Mouse (Mus musculus) liver, embryonic 11.5 days (tissue): ENCODE results near the gene Itga1. TPM values are rescaled to one million over a fixed set of nuclear protein-coding genes. Genes with fewer than 3 reads are reported as not detected.

Source experiments
- ATAC-seq: fragments of 200-750 bp; cut with Nextera tagmentation; replicated peaks from 2 replicates; pipeline ENCODE4 v1.8.0; 2017; ENCODE audit warnings: moderate number of reproducible peaks, mild to moderate bottlenecking, moderate TSS enrichment, moderate library complexity; ENCODE audit not compliant: low FRiP score
- DNase-seq: peaks from one replicate; pipeline ENCODE4 v3.0.0-alpha.2; 2017; ENCODE audit warnings: low spot score
- H3K27ac ChIP-seq: fragments of 300-500 bp; sonication (generic); 2 replicates; pipeline ENCODE4 v1.5.1; 2014; ENCODE audit warnings: mild to moderate bottlenecking, low read depth, low read length, control low read depth
- H3K27me3 ChIP-seq: fragments of 300-500 bp; sonication (generic); replicated peaks from 2 replicates; pipeline ENCODE4 v1.6.1; 2014; ENCODE audit warnings: low read length, mixed read lengths; ENCODE audit not compliant: control insufficient read depth, insufficient read depth
- H3K36me3 ChIP-seq: fragments of 300-500 bp; sonication (generic); 2 replicates; pipeline ENCODE4 v1.6.1; 2014; ENCODE audit warnings: mild to moderate bottlenecking, low read length, moderate library complexity, mixed read lengths; ENCODE audit not compliant: control insufficient read depth, insufficient read depth
- H3K4me1 ChIP-seq: fragments of 300-500 bp; sonication (generic); replicated peaks from 2 replicates; pipeline ENCODE4 v1.6.1; 2014; ENCODE audit warnings: low read length, mixed read lengths; ENCODE audit not compliant: control insufficient read depth, insufficient read depth
- H3K4me2 ChIP-seq: fragments of 300-500 bp; sonication (generic); 2 replicates; pipeline ENCODE4 v1.6.1; 2014; ENCODE audit warnings: mild to moderate bottlenecking, control low read depth, moderate library complexity
- H3K4me3 ChIP-seq: fragments of 300-500 bp; sonication (generic); 2 replicates; pipeline ENCODE4 v1.5.1; 2014; ENCODE audit warnings: low read depth, low read length, control low read depth
- H3K9ac ChIP-seq: fragments of 300-500 bp; sonication (generic); 2 replicates; pipeline ENCODE4 v1.6.1; 2014; ENCODE audit warnings: low read depth, low read length, control low read depth
- H3K9me3 ChIP-seq: fragments of 300-500 bp; sonication (generic); 2 replicates; pipeline ENCODE4 v1.6.1; 2016; ENCODE audit warnings: low read length, inconsistent platforms, mixed read lengths; ENCODE audit not compliant: control insufficient read depth
- WGBS: fragments of 180-500 bp; shearing (Covaris S2); extraction: QIAGEN DNeasy Blood & Tissue Kit; methylation state at CpG from one replicate; pipeline ENCODE4 v1.1.7; 2014; 5-methylcytosine and 5-hydroxymethylcytosine counted together
- polyA plus RNA-seq: library from polyadenylated mRNA; unstranded; fragments of >200 nt; fragmentation: Nextera tagmentation; extraction: Ambion mirVana; gene quantifications from 2 replicates; pipeline ENCODE4 v1.2.1, GENCODE M21; 2014

Gene Itga1
- polyA plus RNA-seq, 1 experiment from 2014 or later = 3.9 TPM

DNA sequence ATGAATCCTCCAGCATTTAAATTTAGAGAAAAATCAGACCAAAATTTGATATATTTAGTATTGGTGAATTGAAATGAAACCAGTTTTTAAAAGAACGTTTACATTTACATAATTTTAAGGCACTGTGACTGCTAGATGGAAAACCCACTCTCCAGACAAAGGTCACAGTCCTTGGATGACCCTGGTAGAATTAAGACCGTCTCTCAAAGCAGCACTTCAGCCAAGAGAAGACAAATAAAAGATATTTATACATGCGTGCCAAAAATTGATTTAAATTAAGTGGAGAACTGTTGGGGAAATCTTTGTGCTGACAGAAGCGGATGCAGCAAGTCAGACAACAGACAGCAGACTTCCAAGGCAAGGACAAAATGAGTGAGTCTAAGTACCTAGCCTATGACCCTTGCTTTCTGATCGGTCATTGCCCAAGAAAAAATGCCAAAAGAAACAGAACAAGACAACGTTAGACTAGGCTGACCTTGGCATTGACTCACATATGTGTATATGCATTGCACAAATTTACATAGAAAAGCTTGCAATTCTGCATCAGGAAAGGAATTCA, 127.2 kb downstream of the Itga1 start:
- DNase-seq (no peak), ATAC-seq (no peak)
- H3K27ac ChIP-seq = no peak overlapping the region
- 78% methylated on average over 6 of the region's 6 CpGs for WGBS
- no peak overlapping the region for H3K4me2 ChIP-seq
- no peaks in the 10 kb centered on the region for H3K9me3 ChIP-seq
- no peaks in the 10 kb centered on the region for H3K4me1 ChIP-seq
- H3K9ac ChIP-seq = no peak overlapping the region
- no peak overlapping the region for H3K4me3 ChIP-seq
- H3K36me3 ChIP-seq = no peaks in the 10 kb centered on the region
- H3K27me3 ChIP-seq = no peaks in the 10 kb centered on the region

DNA sequence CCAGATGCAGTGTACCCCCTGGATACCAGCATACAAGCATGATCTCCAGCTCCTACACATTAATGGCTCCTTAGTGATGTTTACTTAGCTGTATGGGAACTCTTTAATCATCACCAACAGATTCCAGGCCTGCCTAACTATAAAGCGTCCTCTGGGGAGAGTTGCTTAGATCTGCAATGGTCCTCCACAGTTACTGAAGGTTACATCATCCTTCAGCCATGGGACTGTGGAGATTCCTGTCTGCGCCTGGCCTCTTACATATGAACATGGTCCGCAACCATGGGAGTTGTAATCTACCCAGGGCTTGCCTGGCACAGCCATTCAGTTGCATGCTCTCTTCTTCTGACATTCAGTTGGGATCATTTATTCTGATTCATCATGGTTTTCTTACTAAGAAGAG, 129.9 kb downstream of the Itga1 start:
- H3K27me3 ChIP-seq = no peaks in the 10 kb centered on the region
- no peak overlapping the region for H3K4me3 ChIP-seq
- H3K4me1 ChIP-seq = no peaks in the 10 kb centered on the region
- H3K9ac ChIP-seq = no peak overlapping the region
- WGBS = 88% methylated on average over 3 of the region's 3 CpGs
- no peak overlapping the region for H3K4me2 ChIP-seq
- DNase-seq (no peak), ATAC-seq (no peak)
- H3K9me3 ChIP-seq = no peaks in the 10 kb centered on the region
- H3K27ac ChIP-seq = no peak overlapping the region
- H3K36me3 ChIP-seq = no peaks in the 10 kb centered on the region

DNA sequence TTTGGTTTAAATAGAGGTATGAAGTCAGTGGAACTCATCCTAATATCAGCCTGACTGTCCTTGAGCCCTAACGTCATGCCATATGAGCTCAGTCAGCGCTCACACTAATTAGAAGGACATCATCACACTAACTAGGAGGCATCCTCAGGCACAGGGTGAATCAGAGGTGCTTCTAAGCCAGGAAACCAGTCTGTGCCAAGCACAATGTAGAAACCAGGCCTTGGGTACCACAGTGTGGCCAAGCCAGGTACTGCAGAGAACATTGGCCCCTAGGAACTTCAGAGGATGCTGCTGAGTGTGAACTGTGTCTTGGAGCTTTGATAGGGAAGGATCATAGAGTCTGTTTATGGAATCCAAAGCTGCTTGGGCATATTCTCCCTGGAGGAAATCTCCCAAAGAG, 137.5 kb downstream of the Itga1 start:
- no peak overlapping the region for H3K27ac ChIP-seq
- peak; percentile 75 for ATAC-seq
- H3K9me3 ChIP-seq = no peaks in the 10 kb centered on the region

DNA sequence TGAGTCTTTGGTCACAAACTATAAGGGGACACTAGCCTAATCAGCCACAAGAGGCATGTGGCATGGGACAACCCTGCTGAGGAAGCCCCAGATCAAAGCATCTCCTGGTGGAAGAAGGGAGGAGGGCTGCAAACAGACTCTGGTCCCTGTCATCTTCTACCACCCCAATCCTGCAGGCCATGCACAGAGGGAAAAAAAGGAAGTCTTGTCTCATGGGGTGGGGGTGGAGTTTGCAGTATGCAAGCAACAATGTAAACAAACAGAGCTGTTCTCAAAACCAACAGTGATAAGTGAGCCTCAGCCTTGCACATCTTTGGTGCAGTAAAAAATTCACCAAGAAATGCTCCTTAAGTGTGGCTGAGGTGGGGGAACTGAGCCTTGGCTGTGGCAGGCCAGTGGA, 147.2 kb downstream of the Itga1 start:
- Histone ChIP-seq H3K9me3 (no peaks in the 10 kb centered on the region), H3K4me1 (no peaks in the 10 kb centered on the region), H3K27ac (no peak overlapping the region), H3K4me3 (no peak overlapping the region), H3K9ac (no peak overlapping the region), H3K27me3 (no peaks in the 10 kb centered on the region), H3K4me2 (no peak overlapping the region), H3K36me3 (no peaks in the 10 kb centered on the region)
- DNase-seq (no peak), ATAC-seq (no peak)

More for the DNA sequence above, 137.5 kb downstream of the Itga1 start:
- WGBS = 29% methylated on average over 2 of the region's 2 CpGs
- Histone ChIP-seq H3K4me1 (no peaks in the 10 kb centered on the region), H3K9ac (no peak overlapping the region), H3K4me2 (no peak overlapping the region), H3K4me3 (no peak overlapping the region), H3K27me3 (no peaks in the 10 kb centered on the region), H3K36me3 (no peaks in the 10 kb centered on the region)
- peak; percentile 41 for DNase-seq

DNA sequence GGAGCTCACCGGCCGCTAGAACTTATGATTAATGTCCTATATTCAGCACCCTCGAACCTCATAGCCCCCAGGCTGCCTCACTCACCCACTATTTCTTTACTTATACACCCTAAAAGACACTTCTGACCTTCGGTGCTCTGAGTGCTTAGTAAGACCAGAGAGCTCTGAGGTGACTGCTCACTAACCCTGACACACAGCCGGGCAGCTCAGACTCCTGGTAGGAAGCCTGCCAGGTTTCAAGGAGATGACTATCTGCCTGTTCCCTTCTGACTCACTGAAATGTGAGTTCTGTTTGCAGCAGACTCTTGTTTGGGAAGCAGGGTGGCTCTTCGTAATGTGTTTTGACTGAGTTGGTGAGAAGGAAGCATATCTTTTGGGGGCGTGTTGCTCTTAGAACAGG, 168.2 kb downstream of the Itga1 start:
- no peak overlapping the region for H3K4me2 ChIP-seq
- no peaks in the 10 kb centered on the region for H3K27me3 ChIP-seq
- no peak overlapping the region for H3K4me3 ChIP-seq
- no peaks in the 10 kb centered on the region for H3K36me3 ChIP-seq
- H3K27ac ChIP-seq = no peak overlapping the region
- H3K9ac ChIP-seq = no peak overlapping the region
- WGBS = 67% methylated on average over 7 of the region's 7 CpGs
- no peaks in the 10 kb centered on the region for H3K9me3 ChIP-seq
- H3K4me1 ChIP-seq = peaks cover 3% of the 10 kb centered on the region; the same call in 1 of the 2 replicates
- ATAC-seq (no peak), DNase-seq (no peak)

DNA sequence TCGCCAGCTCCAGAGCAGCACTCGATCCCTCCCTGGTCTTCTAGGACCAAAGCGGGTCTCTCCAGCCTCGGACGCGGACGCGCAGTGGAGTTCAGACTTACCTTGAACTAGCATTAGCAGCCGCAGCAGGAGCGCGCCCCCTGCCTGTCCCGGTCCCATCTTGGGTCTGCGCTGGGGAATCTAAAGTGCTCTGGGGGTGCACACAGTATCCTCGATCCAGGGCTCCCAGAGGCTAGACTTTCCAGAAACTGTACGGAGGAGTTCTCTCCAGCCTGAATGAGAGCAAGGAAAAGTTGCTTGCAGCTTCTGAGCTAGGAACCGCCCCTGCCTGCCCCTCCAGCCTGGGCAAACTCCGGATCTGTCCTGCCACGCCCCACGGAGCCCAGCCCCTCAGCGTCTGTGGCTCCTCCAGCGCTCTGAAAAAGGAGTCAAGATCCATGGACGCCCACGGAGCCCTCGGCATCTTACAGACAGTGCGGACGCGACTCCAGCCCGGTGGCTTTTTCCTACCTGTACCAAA, 169.9 kb downstream of the Itga1 start, which contains the start of gene Itga2:
Itga2 (minus strand) TSS at position 326 of the 520 bp plus-strand sequence.
- peaks cover 3% of the 10 kb centered on the region; the same call in 1 of the 2 replicates for H3K4me1 ChIP-seq
- H3K4me3 ChIP-seq = peak within 1 kb of the TSS; percentile 51
- ATAC-seq (peak; percentile 77), DNase-seq (peak; percentile 72)
- peak within 1 kb of the TSS; percentile 1; the same call in 1 of the 2 replicates for H3K9ac ChIP-seq
- H3K36me3 ChIP-seq = no peaks in the 10 kb centered on the region
- WGBS = 1% methylated on average over 28 of the region's 28 CpGs
- H3K27me3 ChIP-seq = no peaks in the 10 kb centered on the region
- H3K9me3 ChIP-seq = no peaks in the 10 kb centered on the region
- H3K27ac ChIP-seq = no peak within 1 kb of the TSS
- H3K4me2 ChIP-seq = peak within 1 kb of the TSS; percentile 71

DNA sequence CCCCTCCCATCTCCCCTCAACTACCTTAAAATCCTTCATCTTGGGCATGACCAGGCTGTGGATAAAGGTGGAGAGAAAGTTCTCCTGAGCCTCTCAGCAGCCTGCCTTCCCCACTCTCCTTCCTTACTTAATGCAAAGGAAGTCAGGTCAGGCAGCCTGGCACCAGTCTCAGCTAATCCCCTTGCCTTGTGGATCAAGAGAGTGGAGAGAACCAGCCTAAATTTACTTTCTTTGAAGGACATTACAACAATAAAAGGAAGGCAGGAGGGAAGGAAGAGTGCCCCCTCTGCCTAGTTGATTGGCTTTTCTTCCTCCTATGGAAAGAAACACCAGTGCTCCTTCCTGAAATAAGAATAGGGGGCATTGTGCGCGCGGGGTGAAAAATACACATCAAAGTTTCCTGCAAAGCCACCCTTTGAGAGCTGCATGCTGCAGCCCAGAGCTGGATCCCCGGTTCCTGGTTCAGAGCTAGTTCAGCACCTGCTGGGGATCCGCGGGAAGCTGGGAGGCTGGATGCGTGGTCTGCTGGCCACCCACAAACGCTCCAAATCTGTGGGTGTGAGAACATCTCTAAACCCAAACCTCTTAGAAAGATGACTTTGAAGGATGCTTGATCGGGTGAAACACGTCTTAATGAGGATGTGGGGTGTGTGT, 170.6 kb downstream of the Itga1 start:
- Histone ChIP-seq H3K9ac (no peak overlapping the region; the same call in 1 of the 2 replicates), H3K4me2 (peak overlapping the region; percentile 71), H3K4me1 (peaks cover 3% of the 10 kb centered on the region; the same call in 1 of the 2 replicates), H3K9me3 (no peaks in the 10 kb centered on the region), H3K4me3 (peak overlapping the region; percentile 51), H3K27me3 (no peaks in the 10 kb centered on the region), H3K27ac (no peak overlapping the region), H3K36me3 (no peaks in the 10 kb centered on the region)
- ATAC-seq (0 out of 2 replicates have a peak, but pooled peaks have one; percentile 35), DNase-seq (no peak)
- 3% methylated on average over 10 of the region's 10 CpGs for WGBS

DNA sequence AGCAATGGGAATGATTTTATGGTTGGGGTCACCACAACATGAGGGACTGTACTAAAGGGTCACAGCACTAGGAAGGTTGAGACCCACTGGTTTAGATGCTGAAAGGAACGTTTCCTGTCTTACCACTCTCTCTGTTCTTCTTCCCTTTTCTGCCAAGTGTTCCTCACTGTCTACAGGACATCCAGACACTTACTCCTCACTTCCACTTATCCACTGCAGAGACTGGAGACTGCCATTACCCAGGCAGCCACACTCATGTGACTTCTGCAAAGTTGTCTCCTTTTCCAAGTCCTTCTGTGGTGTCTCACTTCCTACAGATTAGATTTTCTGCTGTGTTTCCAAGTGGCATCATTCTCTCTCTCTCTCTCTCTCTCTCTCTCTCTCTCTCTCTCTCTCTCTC, 177.0 kb downstream of the Itga1 start:
- no peak overlapping the region for H3K4me2 ChIP-seq
- no peaks in the 10 kb centered on the region for H3K9me3 ChIP-seq
- H3K27ac ChIP-seq = no peak overlapping the region
- H3K36me3 ChIP-seq = no peaks in the 10 kb centered on the region
- no peak overlapping the region for H3K9ac ChIP-seq
- ATAC-seq (no peak), DNase-seq (no peak)
- H3K4me3 ChIP-seq = no peak overlapping the region
- H3K27me3 ChIP-seq = no peaks in the 10 kb centered on the region
- WGBS = 50% methylated on average over 1 of the region's 1 CpGs
- H3K4me1 ChIP-seq = no peaks in the 10 kb centered on the region

DNA sequence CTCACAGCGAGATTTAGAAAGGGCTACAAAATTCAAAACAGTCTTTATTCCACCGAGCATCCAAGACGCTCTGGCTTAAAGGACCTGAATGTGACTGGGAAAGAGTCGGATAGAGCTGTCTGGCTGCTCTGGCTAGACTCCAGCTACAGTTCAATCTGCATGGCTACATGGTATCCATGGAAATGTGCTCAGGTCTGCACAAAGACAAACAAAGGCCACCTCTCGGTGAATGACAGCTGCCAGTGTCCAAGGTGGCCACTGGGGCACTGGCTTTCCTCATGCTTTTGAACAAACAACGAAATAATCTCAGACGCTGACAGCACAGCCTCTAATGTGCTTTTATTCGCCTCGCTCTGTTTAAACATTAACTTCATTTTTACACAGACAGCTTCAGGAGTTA, 178.4 kb downstream of the Itga1 start:
- H3K4me1 ChIP-seq = no peaks in the 10 kb centered on the region
- H3K4me3 ChIP-seq = no peak overlapping the region
- no peak overlapping the region for H3K27ac ChIP-seq
- H3K4me2 ChIP-seq = no peak overlapping the region
- ATAC-seq (peak; percentile 71; the same call in 1 of the 2 replicates), DNase-seq (no peak)
- H3K36me3 ChIP-seq = no peaks in the 10 kb centered on the region
- 70% methylated on average over 9 of the region's 9 CpGs for WGBS
- H3K9me3 ChIP-seq = no peaks in the 10 kb centered on the region
- H3K27me3 ChIP-seq = no peaks in the 10 kb centered on the region
- H3K9ac ChIP-seq = no peak overlapping the region
